Mouse (Mus musculus) hindbrain, embryonic 12.5 days (tissue): ENCODE results near the gene Inpp5b. TPM values are rescaled to one million over a fixed set of nuclear protein-coding genes. Genes with fewer than 3 reads are reported as not detected.
A peak's percentile ranks its signal among the peaks of the same experiment; 100 is the strongest.

Experiments
- ATAC-seq: fragments of 200-750 bp; cut with Nextera tagmentation; 2 replicates; pipeline ENCODE4 v1.8.0; 2017; ENCODE audit warnings: moderate TSS enrichment; ENCODE audit not compliant: low FRiP score
- H3K27ac ChIP-seq: fragments of 300-500 bp; sonication (generic); 2 replicates; pipeline ENCODE4 v1.5.1; 2016; ENCODE audit warnings: mild to moderate bottlenecking
- H3K27me3 ChIP-seq: fragments of 300-500 bp; sonication (generic); 2 replicates; pipeline ENCODE4 v1.6.1; 2016; ENCODE audit warnings: mild to moderate bottlenecking
- H3K36me3 ChIP-seq: fragments of 300-500 bp; sonication (generic); 2 replicates; pipeline ENCODE4 v1.6.1; 2016; ENCODE audit warnings: mild to moderate bottlenecking
- H3K4me1 ChIP-seq: fragments of 300-500 bp; sonication (generic); 2 replicates; pipeline ENCODE4 v1.6.1; 2016
- H3K4me2 ChIP-seq: fragments of 300-500 bp; sonication (generic); replicated peaks from 2 replicates; pipeline ENCODE4 v1.6.1; 2016; ENCODE audit warnings: mild to moderate bottlenecking
- H3K4me3 ChIP-seq: fragments of 300-500 bp; sonication (generic); 2 replicates; pipeline ENCODE4 v1.5.1; 2016; ENCODE audit warnings: mild to moderate bottlenecking
- H3K9ac ChIP-seq: fragments of 300-500 bp; sonication (generic); 2 replicates; pipeline ENCODE4 v1.6.1; 2016; ENCODE audit warnings: mild to moderate bottlenecking, moderate library complexity
- H3K9me3 ChIP-seq: fragments of 300-500 bp; sonication (generic); replicated peaks from 2 replicates; pipeline ENCODE4 v1.6.1; 2016; ENCODE audit warnings: mild to moderate bottlenecking
- WGBS: fragments of 180-500 bp; shearing (Covaris S2); methylation state at CpG from one replicate; pipeline ENCODE4 v1.1.7; 2016; 5-methylcytosine and 5-hydroxymethylcytosine counted together
- polyA plus RNA-seq: library from polyadenylated mRNA; unstranded; fragments of >200 nt; fragmentation: Nextera tagmentation; extraction: Ambion mirVana; gene quantifications from 2 replicates; pipeline ENCODE4 v1.2.1, GENCODE M21; 2016

Inpp5b gene
- 23.7 and 25.8 TPM in 2 replicates for polyA plus RNA-seq

DNA sequence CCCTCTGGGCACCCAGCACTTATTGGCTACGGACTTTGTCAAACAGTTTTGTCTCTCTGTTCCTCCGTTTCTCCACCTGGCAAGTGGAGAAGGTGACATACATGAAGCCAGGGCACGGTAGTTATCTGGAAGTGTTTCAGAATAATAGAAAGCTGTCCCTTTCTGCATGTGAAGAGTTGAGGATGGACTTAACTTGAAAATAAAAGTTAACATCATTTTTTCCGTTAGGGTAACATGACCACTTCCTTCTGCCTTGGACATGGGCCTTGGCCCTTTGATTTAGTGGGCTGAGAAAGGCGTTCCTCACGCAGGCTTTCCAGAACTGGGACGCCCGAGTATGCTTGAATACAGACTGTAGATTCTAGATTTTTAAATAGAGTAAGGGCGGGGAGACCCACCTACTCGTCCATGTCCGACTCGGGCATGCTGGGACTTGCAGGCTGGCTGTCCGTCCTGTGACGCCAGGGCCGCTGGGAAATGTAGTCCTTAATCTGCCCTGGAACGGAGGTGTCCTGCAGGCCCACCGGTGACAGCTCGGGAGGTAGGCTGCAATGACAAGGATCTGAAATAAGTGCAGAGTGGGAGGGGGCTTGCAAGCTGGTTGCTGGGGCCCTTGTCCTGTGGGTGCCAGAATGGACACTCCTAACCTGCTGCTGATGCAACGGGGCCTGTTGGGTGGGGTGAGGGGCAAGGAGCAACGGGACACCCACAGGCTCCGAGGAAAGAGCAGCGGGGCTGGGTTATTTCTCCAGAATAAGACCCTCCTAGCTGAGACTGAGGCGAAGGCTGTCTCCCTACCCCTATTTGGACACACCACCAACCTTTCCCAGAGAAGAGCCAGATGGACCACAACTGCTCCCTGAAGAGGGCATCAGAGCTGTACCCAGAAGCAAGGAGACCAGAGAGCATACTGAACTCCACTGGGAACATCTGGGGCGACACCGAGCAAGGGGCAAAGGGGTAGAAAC is at the start of gene Inpp5b:
Gene Inpp5b, plus strand, starts transcription at position 475 of the 968 bp plus-strand sequence.
- Histone ChIP-seq H3K9me3 (no peaks in the 10 kb centered on the region), H3K4me1 (peaks cover 17% of the 10 kb centered on the region), H3K4me2 (peak within 1 kb of the TSS; percentile 78), H3K27ac (no peak within 1 kb of the TSS), H3K36me3 (peaks cover 6% of the 10 kb centered on the region; the same call in 1 of the 2 replicates), H3K27me3 (no peaks in the 10 kb centered on the region), H3K9ac (peak within 1 kb of the TSS; percentile 69), H3K4me3 (peak within 1 kb of the TSS; percentile 58)
- ATAC-seq = peak; percentile 88
- 19% methylated on average over 25 of the region's 25 CpGs for WGBS

DNA sequence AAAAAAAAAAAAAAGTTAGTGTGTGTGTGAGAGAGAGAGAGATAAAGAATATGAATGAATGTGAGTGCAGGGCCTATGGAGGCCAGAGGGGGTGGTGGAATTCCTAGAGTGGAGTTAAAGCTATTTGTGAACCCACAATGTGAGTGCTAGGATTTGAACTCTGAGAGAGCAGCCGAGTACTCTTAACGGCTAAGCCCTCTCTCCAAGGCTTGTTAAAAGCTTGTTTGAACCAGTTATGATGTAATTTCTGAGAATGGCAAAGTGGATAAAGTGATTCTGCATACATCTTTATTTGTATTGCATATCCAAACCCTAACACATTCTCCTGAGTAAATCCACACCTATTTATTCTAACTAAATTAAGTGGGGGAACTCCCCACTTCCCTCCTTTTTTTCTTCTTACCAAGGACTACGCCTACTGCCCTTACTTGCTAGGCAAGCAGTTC is 49.2 kb upstream of the Inpp5b start:
- Histone ChIP-seq H3K9me3 (no peaks in the 10 kb centered on the region), H3K4me3 (peak overlapping the region; percentile 75), H3K4me1 (peaks cover 14% of the 10 kb centered on the region), H3K27me3 (peaks cover 16% of the 10 kb centered on the region), H3K36me3 (no peaks in the 10 kb centered on the region), H3K4me2 (peak overlapping the region; percentile 66), H3K27ac (no peak overlapping the region), H3K9ac (peak overlapping the region; percentile 84)
- ATAC-seq = no peak
- 70% methylated on average over 3 of the region's 3 CpGs for WGBS

DNA sequence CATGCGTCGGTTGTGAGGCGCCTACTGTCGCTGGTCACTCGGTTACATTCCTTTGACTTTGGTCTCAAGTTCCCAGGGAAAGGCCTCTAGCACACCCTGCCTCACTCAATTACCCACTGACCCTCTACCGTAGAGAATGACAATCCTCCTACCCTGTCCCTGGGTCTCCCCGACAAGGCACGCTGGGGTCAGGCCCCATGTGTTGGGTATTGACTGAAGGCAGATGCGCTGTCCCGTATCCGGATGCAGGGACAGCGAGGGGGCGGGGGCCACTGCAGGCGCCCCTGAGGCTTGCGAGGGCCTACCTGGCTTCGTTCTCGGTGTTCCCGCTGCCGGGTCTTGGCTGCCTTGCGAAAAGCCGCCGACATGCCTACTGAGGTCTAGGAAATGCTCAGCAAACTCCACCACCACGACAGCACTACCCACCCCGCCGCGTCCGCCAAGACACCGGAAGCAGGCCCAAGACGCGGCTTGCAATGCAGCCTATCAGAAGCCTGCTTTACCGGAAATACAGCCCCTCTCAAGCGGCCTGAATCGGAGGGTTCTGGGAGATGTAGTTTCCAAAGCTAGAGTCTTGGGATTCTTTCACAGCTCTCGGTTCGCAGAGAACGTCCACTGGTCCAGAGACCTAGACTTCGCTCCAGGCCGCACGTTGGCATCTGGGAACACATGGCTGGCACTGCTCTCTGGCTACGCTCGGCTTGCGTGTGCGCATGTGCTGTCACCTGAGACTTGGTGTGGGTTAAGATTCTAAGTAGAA is 48.3 kb upstream of the Inpp5b start, which contains the start of gene Utp11:
Gene Utp11, minus strand, starts transcription at position 466 of the 760 bp plus-strand sequence.
- Histone ChIP-seq H3K9ac (peak within 1 kb of the TSS; percentile 84), H3K27ac (no peak within 1 kb of the TSS; the same call in 1 of the 2 replicates), H3K36me3 (no peaks in the 10 kb centered on the region), H3K4me1 (peaks cover 14% of the 10 kb centered on the region), H3K4me2 (peak within 1 kb of the TSS; percentile 66), H3K9me3 (no peaks in the 10 kb centered on the region), H3K4me3 (peak within 1 kb of the TSS; percentile 75), H3K27me3 (peaks cover 21% of the 10 kb centered on the region)
- under 1% methylated on average over 43 of the region's 43 CpGs for WGBS
- ATAC-seq = peak; percentile 97

DNA sequence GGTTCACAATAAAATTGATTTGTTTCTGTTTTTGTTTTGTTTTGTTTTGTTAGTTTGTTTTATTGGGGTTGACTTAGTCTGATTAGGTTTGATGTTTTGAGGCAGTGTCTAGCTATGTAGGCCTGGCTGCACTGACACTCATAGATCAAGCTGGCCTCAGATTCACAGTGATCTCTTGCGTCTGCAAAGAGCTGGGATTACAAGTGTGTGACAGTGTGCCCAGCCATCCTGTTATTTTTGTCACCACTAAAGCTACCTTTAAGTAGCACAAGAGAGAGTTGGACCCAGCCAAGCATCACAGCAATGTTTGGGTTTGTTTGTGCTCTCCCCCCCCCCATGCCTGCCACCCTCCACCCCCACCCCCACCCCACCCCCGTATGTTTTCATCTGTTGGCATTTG is 47.1 kb upstream of the Inpp5b start:
- no peak overlapping the region for H3K27ac ChIP-seq
- peaks cover 16% of the 10 kb centered on the region for H3K4me1 ChIP-seq
- no peak overlapping the region for H3K9ac ChIP-seq
- H3K4me3 ChIP-seq = no peak overlapping the region
- H3K36me3 ChIP-seq = no peaks in the 10 kb centered on the region
- 85% methylated on average over 2 of the region's 2 CpGs for WGBS
- H3K27me3 ChIP-seq = peaks cover 22% of the 10 kb centered on the region
- H3K9me3 ChIP-seq = no peaks in the 10 kb centered on the region
- no peak overlapping the region for H3K4me2 ChIP-seq
- ATAC-seq = no peak

DNA sequence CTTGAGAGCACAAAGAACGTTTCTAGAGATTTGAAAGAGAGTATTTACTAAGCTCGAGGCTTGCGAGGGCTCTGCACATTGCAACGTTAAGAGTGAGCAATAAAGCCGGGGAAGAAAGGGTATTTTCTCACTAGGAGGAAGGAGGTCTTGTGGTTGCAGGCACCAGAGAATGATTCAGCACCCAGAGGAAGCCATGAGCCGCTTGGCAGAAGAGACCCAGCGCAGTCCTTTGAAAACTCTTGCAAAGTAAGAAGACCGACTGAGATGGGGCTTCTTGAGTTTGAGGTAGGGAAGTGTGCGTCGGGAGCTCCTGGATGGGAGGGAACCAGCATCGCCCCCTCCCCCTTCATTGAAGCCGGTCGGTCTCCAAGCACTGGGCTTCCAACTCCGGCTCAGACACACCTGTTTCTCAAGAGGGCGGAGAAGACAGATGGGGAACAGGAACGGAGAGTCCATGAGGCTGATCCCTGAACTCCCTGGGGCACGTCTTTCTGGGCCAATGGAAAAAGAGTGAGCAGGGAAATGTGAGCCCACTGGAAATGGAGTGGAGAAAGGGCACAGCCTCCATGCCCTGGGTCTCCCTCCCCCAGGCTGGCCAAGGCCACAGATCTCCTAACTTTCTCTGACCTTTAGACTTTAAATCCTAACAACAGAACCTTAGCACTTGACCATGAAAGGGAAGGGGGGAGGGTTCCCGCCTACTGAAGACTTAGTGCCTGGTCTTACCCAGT is 45.7 kb upstream of the Inpp5b start:
- no peak overlapping the region for H3K27ac ChIP-seq
- ATAC-seq = no peak
- H3K4me2 ChIP-seq = 0 out of 2 replicates have a peak overlapping the region, but pooled peaks have one; percentile 5
- H3K4me3 ChIP-seq = no peak overlapping the region
- H3K36me3 ChIP-seq = no peaks in the 10 kb centered on the region
- H3K4me1 ChIP-seq = peaks cover 30% of the 10 kb centered on the region
- WGBS = 13% methylated on average over 18 of the region's 18 CpGs
- H3K27me3 ChIP-seq = peaks cover 35% of the 10 kb centered on the region
- no peak overlapping the region for H3K9ac ChIP-seq
- no peaks in the 10 kb centered on the region for H3K9me3 ChIP-seq

DNA sequence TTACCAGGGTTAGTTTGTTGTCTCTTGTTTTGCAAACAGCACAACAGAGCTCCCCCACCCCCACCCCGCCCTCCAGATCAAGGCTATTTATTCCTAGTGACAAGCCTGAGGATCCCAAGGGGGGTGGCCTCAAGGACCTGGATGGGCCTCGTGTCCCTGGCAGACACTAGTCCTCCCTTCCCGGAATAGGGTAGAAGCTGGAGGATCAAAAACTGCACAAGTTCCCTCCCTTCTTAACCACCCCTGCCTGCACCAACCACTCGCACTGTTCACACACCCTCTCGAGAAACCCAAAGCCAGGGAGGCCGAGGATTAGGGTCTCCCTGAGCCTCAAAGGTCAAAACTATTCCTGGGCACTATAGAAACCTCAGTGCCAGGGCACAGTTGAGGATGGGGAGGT is 41.9 kb upstream of the Inpp5b start:
- no peaks in the 10 kb centered on the region for H3K9me3 ChIP-seq
- peaks cover 54% of the 10 kb centered on the region for H3K27me3 ChIP-seq
- H3K27ac ChIP-seq = no peak overlapping the region
- H3K4me3 ChIP-seq = peak overlapping the region; percentile 61; the same call in 1 of the 2 replicates
- ATAC-seq = no peak
- peaks cover 47% of the 10 kb centered on the region for H3K4me1 ChIP-seq
- no peak overlapping the region for H3K9ac ChIP-seq
- peak overlapping the region; percentile 96 for H3K4me2 ChIP-seq
- 4% methylated on average over 6 of the region's 6 CpGs for WGBS
- H3K36me3 ChIP-seq = no peaks in the 10 kb centered on the region

DNA sequence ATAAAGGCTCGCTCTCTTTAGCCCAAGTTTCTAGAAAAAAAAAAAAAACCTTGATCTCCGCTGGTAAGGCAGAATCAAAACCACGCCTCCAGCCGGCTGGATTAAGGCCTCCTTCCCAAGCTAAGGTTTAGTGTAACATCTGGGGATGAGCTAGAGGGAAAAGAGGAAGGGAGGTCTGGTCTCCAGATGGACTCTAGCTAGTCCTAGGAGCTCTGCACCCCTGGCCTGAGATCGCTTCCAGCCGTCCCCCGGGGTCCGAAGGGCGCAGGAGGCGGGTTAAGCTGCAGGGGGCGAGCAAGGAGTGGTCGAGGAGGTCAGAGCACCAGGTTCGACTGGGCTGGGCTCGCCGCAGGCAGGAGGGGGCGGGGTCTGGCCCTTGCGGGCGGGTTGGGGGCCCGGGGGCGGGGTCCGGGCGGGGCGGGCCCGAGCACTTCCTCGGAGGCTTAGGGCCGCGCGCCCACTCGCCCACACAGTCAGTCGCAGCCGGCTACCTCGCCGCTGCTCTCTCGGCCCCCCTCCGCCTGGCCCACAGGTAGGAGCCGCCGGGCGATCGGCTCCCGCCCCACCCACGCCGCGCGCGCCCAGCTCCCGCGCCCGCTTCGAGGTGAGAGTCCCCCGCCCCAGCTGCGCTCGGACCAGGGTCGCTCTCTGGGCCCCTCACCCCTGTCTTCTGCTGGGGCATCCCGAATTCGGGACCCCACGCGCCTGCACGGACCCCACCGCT is 41.2 kb upstream of the Inpp5b start, which contains the start of gene Fhl3:
Gene Fhl3, plus strand, starts transcription at position 454 of the 724 bp plus-strand sequence.
- no peaks in the 10 kb centered on the region for H3K36me3 ChIP-seq
- peaks cover 53% of the 10 kb centered on the region for H3K4me1 ChIP-seq
- H3K9ac ChIP-seq = peak within 1 kb of the TSS; percentile 76
- peak; percentile 53 for ATAC-seq
- H3K27ac ChIP-seq = peak within 1 kb of the TSS; percentile 68; the same call in 1 of the 2 replicates
- peaks cover 49% of the 10 kb centered on the region for H3K27me3 ChIP-seq
- H3K9me3 ChIP-seq = no peaks in the 10 kb centered on the region
- peak within 1 kb of the TSS; percentile 61 for H3K4me3 ChIP-seq
- under 1% methylated on average over 50 of the region's 59 CpGs for WGBS
- peak within 1 kb of the TSS; percentile 96 for H3K4me2 ChIP-seq

DNA sequence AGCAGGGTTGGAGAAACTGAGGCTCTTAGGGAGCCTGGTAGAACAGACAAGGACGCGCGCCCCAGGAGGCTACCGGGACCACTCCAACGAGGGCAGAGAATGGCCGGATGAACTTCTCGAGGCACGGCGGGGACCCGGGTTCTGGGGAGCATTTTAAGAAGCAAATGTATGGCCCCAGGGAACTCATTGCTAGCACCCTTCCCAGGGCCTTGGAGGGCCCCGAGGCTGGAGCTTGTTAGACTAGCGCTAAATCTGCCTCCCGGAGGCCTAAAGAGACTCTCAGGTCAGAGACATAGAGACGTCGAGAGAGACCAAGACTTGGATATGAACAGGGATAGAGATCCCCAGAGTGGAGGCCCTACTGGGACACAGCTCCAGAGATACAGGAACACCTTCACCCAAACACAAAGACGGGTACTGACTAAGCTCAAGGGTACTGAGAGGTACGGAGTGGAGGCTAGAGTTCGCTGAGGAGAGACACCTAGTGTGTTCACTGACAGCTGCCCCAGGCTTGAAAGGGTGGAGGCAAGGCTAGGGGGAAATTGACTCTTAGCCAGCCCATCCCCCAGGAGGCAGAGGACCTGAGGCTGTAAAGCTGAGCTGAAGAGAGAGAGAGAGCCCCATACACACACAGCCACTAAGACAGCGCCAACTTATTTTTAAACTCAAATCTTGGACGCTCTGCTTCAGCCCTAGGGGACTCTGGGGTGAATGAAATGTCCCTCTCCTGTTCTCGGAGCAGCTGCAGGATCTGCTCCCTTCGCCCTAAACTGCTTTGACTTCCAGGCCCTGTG is 40.4 kb upstream of the Inpp5b start:
- Histone ChIP-seq H3K4me1 (peaks cover 52% of the 10 kb centered on the region), H3K27ac (peak overlapping the region; percentile 68; the same call in 1 of the 2 replicates), H3K4me3 (peak overlapping the region; percentile 61)

DNA sequence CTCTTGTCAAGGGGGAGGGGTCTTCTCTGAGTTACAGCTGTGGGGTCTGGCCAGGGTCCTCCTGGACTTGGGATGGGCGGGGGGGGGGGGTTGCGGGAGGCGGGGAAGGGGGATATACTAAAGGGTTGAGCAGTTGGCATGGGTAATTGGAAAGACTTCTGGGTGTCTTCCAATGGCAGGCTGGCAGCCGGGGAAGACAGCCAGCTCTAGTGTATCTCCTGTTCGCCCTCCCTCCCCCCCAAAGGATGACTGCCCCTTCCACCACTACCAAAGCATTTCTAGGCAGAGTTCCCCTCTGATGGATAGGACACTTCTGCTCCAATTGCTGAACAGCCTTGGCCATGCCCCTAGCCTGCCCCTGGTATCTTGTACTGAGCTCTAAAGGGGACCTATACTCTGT is 39.7 kb upstream of the Inpp5b start:
- no peaks in the 10 kb centered on the region for H3K36me3 ChIP-seq
- H3K4me2 ChIP-seq = peak overlapping the region; percentile 96
- peak overlapping the region; percentile 61 for H3K4me3 ChIP-seq
- ATAC-seq = no peak
- 0 out of 2 replicates have a peak overlapping the region, but pooled peaks have one; percentile 76 for H3K9ac ChIP-seq
- peaks cover 52% of the 10 kb centered on the region for H3K4me1 ChIP-seq
- H3K9me3 ChIP-seq = no peaks in the 10 kb centered on the region
- no peak overlapping the region for H3K27ac ChIP-seq
- peaks cover 43% of the 10 kb centered on the region for H3K27me3 ChIP-seq
- 62% methylated on average over 4 of the region's 5 CpGs for WGBS

More for the DNA sequence above, 40.4 kb upstream of the Inpp5b start:
- WGBS = 2% methylated on average over 22 of the region's 22 CpGs
- H3K36me3 ChIP-seq = no peaks in the 10 kb centered on the region
- peak overlapping the region; percentile 76 for H3K9ac ChIP-seq
- no peaks in the 10 kb centered on the region for H3K9me3 ChIP-seq
- peak overlapping the region; percentile 96 for H3K4me2 ChIP-seq
- ATAC-seq = peak; percentile 4; the same call in 1 of the 2 replicates
- H3K27me3 ChIP-seq = peaks cover 44% of the 10 kb centered on the region

DNA sequence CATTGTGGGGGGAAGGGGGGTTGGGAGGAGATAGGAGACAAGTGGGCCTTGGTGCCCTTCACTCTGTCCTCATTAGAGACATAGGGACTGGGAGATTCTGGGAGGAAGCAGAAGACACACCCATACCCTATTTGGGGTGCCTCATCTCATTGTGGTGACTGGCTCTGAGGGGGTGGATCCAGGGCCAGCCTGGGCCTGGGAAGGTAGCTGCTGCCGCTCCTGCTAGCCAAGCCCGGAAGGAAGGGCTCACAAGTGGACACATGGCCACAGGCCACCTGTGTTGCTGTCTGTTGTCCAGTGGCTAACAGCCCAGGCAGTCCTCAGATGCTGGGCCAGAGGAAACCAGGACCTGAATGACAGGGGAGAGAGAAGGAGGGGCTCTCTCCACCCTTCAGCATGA is 38.2 kb upstream of the Inpp5b start:
- H3K36me3 ChIP-seq = no peaks in the 10 kb centered on the region
- H3K9ac ChIP-seq = no peak overlapping the region
- H3K27ac ChIP-seq = peak overlapping the region; percentile 78; the same call in 1 of the 2 replicates
- ATAC-seq = no peak
- no peak overlapping the region for H3K4me3 ChIP-seq
- no peaks in the 10 kb centered on the region for H3K9me3 ChIP-seq
- H3K4me1 ChIP-seq = peaks cover 52% of the 10 kb centered on the region
- 23% methylated on average over 2 of the region's 2 CpGs for WGBS
- 0 out of 2 replicates have a peak overlapping the region, but pooled peaks have one; percentile 0 for H3K4me2 ChIP-seq
- H3K27me3 ChIP-seq = peaks cover 47% of the 10 kb centered on the region
